Mouse (Mus musculus): Measurements from ENCODE around the gene Creb5.

Creb5 gene

DNA sequence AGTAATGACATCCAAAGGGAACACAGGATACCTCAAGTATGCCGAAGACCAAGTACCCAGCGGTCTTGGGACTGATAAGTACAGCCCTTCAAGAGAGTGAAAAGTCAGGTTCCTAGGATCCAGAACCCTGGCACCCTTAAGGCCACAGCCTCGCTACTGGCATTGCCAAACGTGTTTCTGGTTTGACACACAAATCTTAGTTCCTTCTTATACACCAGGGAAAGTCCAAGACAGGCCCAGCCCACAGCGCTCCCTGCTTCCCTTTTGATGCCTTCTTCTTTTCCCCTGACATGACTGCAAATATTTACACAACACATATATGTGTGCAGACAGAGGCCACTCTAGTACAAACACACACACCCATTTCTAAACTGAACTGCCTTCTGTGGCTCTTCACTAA, 423.5 kb downstream of the Creb5 start:
- DNase-seq, result no peak

- DNase-seq, result no peak
These were observed 426.1 kb downstream of the Creb5 start for GRCm38 (mm10) chr6:53713152-53713551.

GRCm38 (mm10) chr6:53714908-53715321, 427.8 kb downstream of the Creb5 start:
- no peak for DNase-seq

DNA sequence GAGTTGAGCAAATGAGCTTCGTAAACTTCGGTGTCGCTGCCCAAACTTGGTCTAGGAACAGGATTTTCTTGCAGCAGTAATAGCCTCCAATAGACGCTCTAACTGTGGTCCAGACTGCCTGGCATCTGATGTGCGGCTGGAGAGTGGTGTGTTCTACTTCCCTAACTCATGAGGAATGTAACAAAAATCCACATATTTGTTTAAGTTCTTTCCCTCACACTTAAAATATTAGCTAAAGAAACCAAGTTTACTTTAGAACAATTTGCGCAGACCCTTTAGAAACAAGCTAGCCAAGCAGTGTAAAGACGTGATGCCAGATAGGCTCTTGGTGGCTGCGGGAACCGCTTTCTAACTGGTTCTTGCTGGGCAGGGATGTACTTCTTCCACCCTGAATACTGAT, 428.9 kb downstream of the Creb5 start:
- DNase-seq, result no peak

- DNase-seq, result no peak
These were observed 432.9 kb downstream of the Creb5 start for GRCm38 (mm10) chr6:53720009-53720408.

GRCm38 (mm10) chr6:53721595-53721994, 434.5 kb downstream of the Creb5 start:
- peak; percentile 80 for DNase-seq

GRCm38 (mm10) chr6:53722694-53723093, 435.6 kb downstream of the Creb5 start:
- DNase-seq, result no peak

DNA sequence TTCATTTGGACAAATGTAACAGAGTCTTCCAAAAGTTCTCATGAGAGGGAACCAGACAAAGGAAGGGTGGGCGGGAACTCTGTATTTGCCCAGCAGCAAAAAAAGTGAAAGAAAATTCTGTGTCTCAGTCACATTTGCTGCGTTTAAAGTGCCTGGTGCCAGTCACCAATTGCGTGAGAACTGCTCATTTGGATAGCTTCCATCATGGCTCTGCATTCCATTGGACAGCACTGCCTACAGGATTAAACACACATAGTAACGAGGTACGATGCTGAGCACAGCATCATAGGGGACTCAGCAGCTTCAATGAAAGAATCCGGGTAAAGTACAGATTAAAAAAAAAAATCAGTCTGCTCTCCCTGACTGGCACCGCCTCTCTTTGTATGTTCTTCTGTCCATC, 443.4 kb downstream of the Creb5 start:
- no peak for DNase-seq

GRCm38 (mm10) chr6:53730996-53731485, 444.0 kb downstream of the Creb5 start:
- no peak for DNase-seq

DNA sequence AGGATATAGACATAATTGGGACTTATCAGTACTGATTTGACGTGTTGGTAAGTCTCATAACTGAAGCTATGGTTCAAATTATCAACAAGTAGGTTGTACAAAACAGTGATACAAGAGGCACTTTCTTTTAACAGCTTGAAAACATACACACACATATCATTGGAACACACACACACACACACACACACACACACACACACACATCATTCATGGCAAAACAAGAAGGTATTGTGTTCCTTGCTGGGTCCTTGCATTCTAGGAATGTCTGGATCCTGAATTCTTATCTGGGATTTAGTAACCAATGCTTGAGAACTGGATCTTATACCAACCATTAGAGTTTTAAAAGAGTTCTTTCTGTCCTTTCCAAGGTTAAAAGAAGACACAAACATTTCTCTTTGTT, 446.5 kb downstream of the Creb5 start:
- DNase-seq, result no peak

GRCm38 (mm10) chr6:53733999-53734398, 446.9 kb downstream of the Creb5 start:
- no peak for DNase-seq

DNA sequence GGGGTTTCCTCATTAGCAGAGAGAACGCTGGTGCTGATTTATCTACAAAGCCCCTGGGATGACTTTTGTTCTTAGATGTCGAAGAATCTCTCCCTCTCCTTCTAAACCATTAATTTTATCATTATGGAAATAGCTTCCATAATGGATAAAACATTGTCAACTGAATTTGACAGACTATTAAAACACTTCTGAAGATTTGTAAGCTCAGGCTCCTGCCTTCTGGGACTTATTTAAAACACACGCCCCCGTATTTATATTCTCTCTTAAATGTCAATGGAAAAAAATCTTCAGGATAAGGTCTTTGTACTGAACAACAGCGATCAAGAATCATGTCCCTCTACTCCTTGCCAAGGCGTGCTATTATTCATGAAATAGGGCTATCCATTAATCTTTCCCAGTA, 448.6 kb downstream of the Creb5 start:
- no peak for DNase-seq

- no peak for DNase-seq
These were observed 451.1 kb downstream of the Creb5 start for GRCm38 (mm10) chr6:53738206-53738605.

DNA sequence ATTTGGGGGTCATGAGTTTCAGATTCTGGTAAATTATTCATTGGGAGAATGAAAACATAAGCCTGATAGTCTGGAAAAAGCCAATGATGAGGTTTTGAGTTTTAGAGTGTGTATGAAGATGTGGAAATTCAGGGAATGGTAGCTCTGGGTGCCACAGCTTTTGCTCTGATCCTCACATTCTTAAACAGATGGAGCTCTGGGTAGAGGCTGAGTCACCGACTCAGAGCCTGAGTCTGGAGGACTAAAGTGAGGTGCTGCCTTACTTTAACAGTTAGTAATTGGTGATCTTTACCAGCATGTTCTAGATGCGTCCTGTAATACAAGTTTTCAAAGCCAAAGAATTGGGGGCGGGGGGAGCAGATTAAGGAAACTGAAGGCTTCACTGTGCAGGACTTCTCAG, 454.2 kb downstream of the Creb5 start:
- DNase-seq, result no peak
